Mouse (Mus musculus): ENCODE measurements around the gene Hadh. TPM values are rescaled to one million over a fixed set of nuclear protein-coding genes. Genes with fewer than 3 reads are reported as not detected.
A peak's percentile ranks its signal among the peaks of the same experiment; 100 is the strongest.

Hadh gene
- polyA plus RNA-seq, 2 experiments, result 106 to 116 TPM

DNA sequence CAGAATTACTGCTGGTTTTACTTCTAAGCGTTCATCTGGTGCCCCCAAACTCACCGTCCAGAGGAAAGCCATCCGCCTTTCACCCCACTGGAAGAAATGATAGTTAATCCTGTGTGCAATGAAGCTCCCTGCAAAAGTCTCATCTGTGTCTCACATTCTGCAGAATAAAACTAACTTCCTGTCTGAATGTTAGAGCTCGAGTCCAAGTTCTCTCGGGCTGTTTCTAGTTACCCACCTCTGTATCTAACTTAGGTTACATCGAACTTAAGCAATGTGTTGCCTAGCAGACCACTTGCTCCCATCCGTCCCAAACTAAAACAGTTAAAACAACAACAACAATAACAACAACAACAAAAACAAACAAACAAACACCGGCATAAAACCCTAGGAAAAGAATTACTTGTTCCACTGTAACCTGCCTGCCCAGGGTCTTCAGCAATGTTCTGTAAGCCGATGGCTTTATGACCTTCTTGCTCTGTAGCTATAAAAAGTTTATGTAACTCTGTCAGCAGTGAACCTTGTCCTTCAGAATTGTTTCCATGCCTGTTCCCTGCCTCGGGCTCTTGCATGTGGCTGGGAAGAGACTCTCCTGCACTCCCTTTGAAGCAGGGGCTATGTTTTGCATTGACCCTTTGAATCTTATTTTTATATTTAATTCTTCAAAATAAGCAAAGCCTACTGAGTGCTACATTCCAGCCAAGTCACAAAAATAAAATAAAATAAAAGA is 636 bp upstream of the Hadh start:
- Histone ChIP-seq H3K36me3 (ENCODE audit: control insufficient read depth, insufficient read depth, low read length) (no peaks in the 10 kb centered on the region), H3K9ac (ENCODE audit: low read depth, low read length, severe bottlenecking) (peak overlapping the region; percentile 73; the same call in 1 of the 2 replicates), H3K9me3 (ENCODE audit: control insufficient read depth, low read length) (no peaks in the 10 kb centered on the region), H3K4me2 (replicated peaks; ENCODE audit: low read depth, low read length, severe bottlenecking) (peak overlapping the region; percentile 59), H3K4me1 (ENCODE audit: control insufficient read depth, insufficient read depth, low read length) (peaks cover 35% of the 10 kb centered on the region), H3K4me3 (replicated peaks; ENCODE audit: low read length) (peak overlapping the region; percentile 87), H3K27ac (replicated peaks; ENCODE audit: low read depth, low read length) (peak overlapping the region; percentile 44), H3K27me3 (ENCODE audit: control insufficient read depth, insufficient read depth, low read length) (no peaks in the 10 kb centered on the region)
- no peak for DNase-seq (ENCODE audit: low spot score)
- 10% methylated on average over 10 of the region's 10 CpGs for WGBS
- TF ChIP-seq POLR2A (IDR thresholded peaks at IDR 0.05; ENCODE audit: borderline replicate concordance, extremely low read depth, insufficient read depth, insufficient read length), result no peak
- peak; percentile 20; the same call in 1 of the 2 replicates for ATAC-seq (ENCODE audit: low FRiP score, low read depth)

DNA sequence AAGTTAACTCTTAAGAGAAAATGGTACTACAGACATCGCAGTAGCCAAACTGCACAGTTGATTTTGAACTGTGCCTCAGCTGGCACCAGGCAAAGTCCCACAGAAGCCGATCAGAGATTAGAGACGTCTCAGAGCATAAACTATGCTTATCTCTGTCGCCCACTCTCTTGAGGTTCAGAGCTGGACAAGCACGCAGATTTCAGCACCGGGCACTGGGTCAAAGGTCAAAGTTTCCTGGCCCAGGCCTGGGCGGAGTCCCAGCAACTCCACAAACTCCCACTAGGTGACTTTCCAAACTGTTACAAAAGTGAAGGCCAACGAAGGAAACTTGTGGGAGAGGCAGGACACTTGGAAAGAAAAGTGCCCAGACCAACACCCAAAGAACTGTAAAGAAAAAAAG is 744 bp downstream of the Hadh start:
- ATAC-seq (ENCODE audit: low FRiP score, low read depth), result peak; percentile 32; the same call in 1 of the 2 replicates
- WGBS, result 9% methylated on average over 8 of the region's 8 CpGs
- no peak overlapping the region for H3K27ac ChIP-seq (replicated peaks; ENCODE audit: low read depth, low read length)

GRCm38 (mm10) chr3:131270381-131270780 is 1.5 kb downstream of the Hadh start:
- Histone ChIP-seq H3K27ac (replicated peaks; ENCODE audit: low read depth, low read length) (no peak overlapping the region), H3K9me3 (ENCODE audit: control insufficient read depth, low read length) (no peaks in the 10 kb centered on the region), H3K4me1 (ENCODE audit: control insufficient read depth, insufficient read depth, low read length) (peaks cover 38% of the 10 kb centered on the region), H3K4me3 (replicated peaks; ENCODE audit: low read length) (0 out of 2 replicates have a peak overlapping the region, but pooled peaks have one; percentile 87), H3K4me2 (replicated peaks; ENCODE audit: low read depth, low read length, severe bottlenecking) (peak overlapping the region; percentile 59), H3K36me3 (ENCODE audit: control insufficient read depth, insufficient read depth, low read length) (peaks cover 6% of the 10 kb centered on the region; the same call in 1 of the 2 replicates), H3K27me3 (ENCODE audit: control insufficient read depth, insufficient read depth, low read length) (no peaks in the 10 kb centered on the region), H3K9ac (ENCODE audit: low read depth, low read length, severe bottlenecking) (no peak overlapping the region)
- DNase-seq (ENCODE audit: low spot score), result no peak
- WGBS, result 58% methylated on average over 6 of the region's 6 CpGs
- TF ChIP-seq POLR2A (IDR thresholded peaks at IDR 0.05; ENCODE audit: borderline replicate concordance, extremely low read depth, insufficient read depth, insufficient read length), result no peak
- no peak for ATAC-seq (ENCODE audit: low FRiP score, low read depth)

More for the DNA sequence above, 744 bp downstream of the Hadh start:
- peaks cover 37% of the 10 kb centered on the region for H3K4me1 ChIP-seq (ENCODE audit: control insufficient read depth, insufficient read depth, low read length)
- no peak for TF ChIP-seq POLR2A (IDR thresholded peaks at IDR 0.05; ENCODE audit: borderline replicate concordance, extremely low read depth, insufficient read depth, insufficient read length)
- peak; percentile 40 for DNase-seq (ENCODE audit: low spot score)
- no peaks in the 10 kb centered on the region for H3K9me3 ChIP-seq (ENCODE audit: control insufficient read depth, low read length)
- peaks cover 6% of the 10 kb centered on the region; the same call in 1 of the 2 replicates for H3K36me3 ChIP-seq (ENCODE audit: control insufficient read depth, insufficient read depth, low read length)
- H3K4me2 ChIP-seq (replicated peaks; ENCODE audit: low read depth, low read length, severe bottlenecking), result peak overlapping the region; percentile 59
- peak overlapping the region; percentile 73 for H3K9ac ChIP-seq (ENCODE audit: low read depth, low read length, severe bottlenecking)
- H3K4me3 ChIP-seq (replicated peaks; ENCODE audit: low read length), result peak overlapping the region; percentile 87
- no peaks in the 10 kb centered on the region for H3K27me3 ChIP-seq (ENCODE audit: control insufficient read depth, insufficient read depth, low read length)

- WGBS, result 84% methylated on average over 3 of the region's 3 CpGs
- DNase-seq (ENCODE audit: low spot score) (no peak), ATAC-seq (ENCODE audit: low FRiP score, low read depth) (no peak)
- Histone ChIP-seq H3K4me3 (replicated peaks; ENCODE audit: low read length) (no peak overlapping the region), H3K4me2 (replicated peaks; ENCODE audit: low read depth, low read length, severe bottlenecking) (no peak overlapping the region), H3K4me1 (ENCODE audit: control insufficient read depth, insufficient read depth, low read length) (peaks cover 29% of the 10 kb centered on the region), H3K9ac (ENCODE audit: low read depth, low read length, severe bottlenecking) (no peak overlapping the region), H3K27ac (replicated peaks; ENCODE audit: low read depth, low read length) (no peak overlapping the region), H3K9me3 (ENCODE audit: control insufficient read depth, low read length) (no peaks in the 10 kb centered on the region), H3K36me3 (ENCODE audit: control insufficient read depth, insufficient read depth, low read length) (peaks cover 9% of the 10 kb centered on the region; the same call in 1 of the 2 replicates), H3K27me3 (ENCODE audit: control insufficient read depth, insufficient read depth, low read length) (no peaks in the 10 kb centered on the region)
- TF ChIP-seq POLR2A (IDR thresholded peaks at IDR 0.05; ENCODE audit: borderline replicate concordance, extremely low read depth, insufficient read depth, insufficient read length), result no peak
These were observed 5.4 kb downstream of the Hadh start for GRCm38 (mm10) chr3:131266366-131267050.

DNA sequence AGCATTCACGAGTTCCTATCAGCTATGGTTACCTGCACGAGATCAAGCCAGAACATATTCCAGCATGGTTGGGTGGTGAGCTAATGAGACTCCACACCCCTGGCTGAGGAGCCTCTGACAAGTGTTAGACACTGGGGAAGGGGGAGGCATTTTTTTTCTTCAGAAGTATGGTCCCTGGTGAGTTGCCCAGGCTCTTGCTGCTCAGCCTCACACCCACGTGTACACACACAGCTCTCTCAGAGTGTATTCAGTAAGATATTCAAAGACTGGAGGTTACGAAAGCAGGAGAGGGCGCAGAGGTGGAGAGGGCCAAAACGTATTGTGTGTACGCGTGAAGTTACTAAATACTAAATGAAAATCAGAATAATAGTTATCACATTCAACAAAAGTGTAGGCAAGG is 6.4 kb downstream of the Hadh start:
- no peak overlapping the region for H3K9ac ChIP-seq (ENCODE audit: low read depth, low read length, severe bottlenecking)
- DNase-seq (ENCODE audit: low spot score) (no peak), ATAC-seq (ENCODE audit: low FRiP score, low read depth) (no peak)
- no peaks in the 10 kb centered on the region for H3K9me3 ChIP-seq (ENCODE audit: control insufficient read depth, low read length)
- no peak overlapping the region for H3K4me3 ChIP-seq (replicated peaks; ENCODE audit: low read length)
- no peak overlapping the region for H3K27ac ChIP-seq (replicated peaks; ENCODE audit: low read depth, low read length)
- WGBS, result 90% methylated on average over 8 of the region's 8 CpGs
- no peak overlapping the region for H3K4me2 ChIP-seq (replicated peaks; ENCODE audit: low read depth, low read length, severe bottlenecking)
- H3K4me1 ChIP-seq (ENCODE audit: control insufficient read depth, insufficient read depth, low read length), result peaks cover 22% of the 10 kb centered on the region
- TF ChIP-seq POLR2A (IDR thresholded peaks at IDR 0.05; ENCODE audit: borderline replicate concordance, extremely low read depth, insufficient read depth, insufficient read length), result no peak
- no peaks in the 10 kb centered on the region for H3K27me3 ChIP-seq (ENCODE audit: control insufficient read depth, insufficient read depth, low read length)
- H3K36me3 ChIP-seq (ENCODE audit: control insufficient read depth, insufficient read depth, low read length), result peaks cover 9% of the 10 kb centered on the region; the same call in 1 of the 2 replicates
